Mouse (Mus musculus): ENCODE measurements around the gene Atp8b2.

Gene Atp8b2

DNA sequence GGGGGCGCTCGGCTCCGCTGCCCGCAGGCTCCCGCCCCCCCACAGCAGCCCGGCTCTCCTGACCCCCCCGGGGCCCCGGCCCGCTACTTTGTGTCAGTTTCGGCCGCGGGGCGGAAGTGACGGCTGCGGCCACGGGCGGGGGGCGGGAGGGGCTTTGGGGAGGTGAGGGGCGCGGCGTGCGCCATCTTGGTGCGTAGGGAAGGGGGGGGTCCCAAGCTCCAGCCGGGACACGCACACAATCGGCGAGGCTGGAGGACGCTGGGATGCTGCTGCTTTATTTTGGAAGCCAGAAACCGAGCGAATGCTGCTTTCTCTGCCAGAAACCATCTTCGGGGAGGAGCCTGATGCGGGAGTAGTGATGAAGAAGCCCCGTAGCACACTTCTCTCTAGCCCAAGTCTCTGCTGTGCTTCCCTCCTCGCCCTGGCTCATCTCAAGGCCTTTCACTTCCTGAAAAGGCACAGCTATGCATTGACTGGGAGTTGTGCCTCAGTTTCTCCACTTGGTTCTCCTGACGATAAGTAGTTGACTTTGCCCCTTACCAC lies at the start of gene Atp8b2:
Gene Atp8b2, minus strand, starts transcription at position 288 of the 543 bp plus-strand sequence.
- DNase-seq (ENCODE audit: inconsistent ontology term): peak; percentile 85

DNA sequence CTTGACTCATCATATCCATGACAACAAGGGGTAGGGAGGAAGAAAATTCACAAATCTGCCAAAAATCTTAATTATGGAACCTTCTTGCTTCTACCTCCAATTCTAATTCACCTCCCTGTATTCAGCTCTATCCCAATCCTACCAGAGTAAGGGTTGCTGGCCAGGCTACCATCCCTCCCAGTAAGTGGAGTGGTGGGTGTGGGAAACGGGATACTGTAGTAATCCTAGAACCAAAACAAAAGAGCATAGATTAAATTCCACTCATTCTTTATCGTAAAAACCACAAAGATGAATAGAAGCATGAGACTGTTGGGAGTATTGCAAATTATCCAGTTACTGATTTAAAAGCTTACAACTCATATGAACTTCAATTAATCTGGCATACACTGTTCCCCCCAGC lies 47.0 kb upstream of the Atp8b2 start:
- DNase-seq (ENCODE audit: inconsistent ontology term): peak; percentile 68

DNA sequence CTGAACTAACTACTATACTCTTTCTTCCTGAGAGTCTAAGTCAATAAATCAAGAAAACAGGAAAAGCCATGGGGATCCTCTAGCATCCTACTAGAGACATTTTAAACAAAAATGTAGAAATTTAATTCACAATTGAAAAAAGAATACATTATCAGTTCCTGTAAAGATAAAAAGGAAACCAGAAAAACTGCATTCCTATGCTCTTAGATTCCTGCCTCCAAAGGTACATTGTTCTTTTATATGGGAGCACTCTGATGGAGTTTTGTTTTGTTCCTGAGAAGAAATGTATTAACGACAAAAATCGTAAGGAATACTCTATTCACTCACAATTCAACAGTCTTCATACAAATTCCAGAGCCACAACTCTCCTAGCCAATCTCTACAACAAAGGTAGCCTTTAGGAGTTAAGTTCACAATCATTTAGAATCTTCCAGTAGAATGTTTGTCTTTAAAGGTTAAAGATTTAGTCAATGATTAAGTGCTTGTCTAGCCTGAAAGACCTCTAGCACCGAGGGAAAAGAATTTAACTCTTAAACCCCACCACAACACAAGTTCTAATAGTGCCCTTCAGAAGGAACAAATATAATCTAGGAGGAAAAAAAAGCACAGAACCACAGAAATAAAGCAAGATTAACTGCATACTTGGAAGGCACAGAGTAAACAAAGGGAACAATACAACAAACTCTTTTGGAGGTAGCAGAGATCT lies 40.9 kb upstream of the Atp8b2 start:
- DNase-seq (ENCODE audit: inconsistent ontology term): no peak

DNA sequence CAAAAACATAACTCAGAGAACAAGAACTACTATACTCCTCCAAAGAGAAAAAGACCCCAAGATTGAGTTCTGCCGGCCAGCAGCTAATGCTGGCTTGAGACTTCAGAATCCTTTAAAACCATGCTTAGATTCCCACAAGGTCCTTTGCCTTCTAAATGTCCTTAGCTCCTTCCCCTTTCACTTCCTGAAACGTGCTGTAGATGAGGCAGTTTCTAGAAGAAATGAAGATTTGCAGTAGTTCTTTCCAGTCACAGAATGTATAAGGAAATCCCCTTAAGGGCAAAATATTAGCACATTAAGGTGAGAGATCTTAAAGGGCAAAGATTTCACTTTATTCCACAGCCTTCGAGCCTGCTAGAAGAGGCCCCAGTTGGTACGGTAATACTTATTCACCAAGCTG lies 36.5 kb upstream of the Atp8b2 start:
- DNase-seq (ENCODE audit: inconsistent ontology term): no peak

DNA sequence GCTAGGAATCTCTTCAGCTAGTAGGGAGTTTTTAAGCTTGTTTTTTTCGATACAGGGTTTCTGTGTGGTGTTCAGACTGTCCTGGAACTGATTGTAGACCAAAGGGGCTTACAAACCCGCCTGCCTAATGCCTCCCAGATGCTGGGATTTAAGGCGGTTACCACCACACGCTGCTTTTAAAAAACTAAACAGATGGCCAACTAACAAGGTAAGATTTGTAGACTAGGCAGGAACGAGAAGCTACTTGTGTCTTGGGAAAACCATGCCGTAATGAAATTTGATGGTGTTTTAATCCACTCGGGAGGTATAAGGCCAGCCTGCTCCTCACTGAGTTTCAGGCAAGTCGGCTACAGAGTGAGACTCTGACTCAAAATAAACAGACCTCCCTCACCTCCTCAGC lies 35.8 kb upstream of the Atp8b2 start:
- no peak for DNase-seq (ENCODE audit: inconsistent ontology term)

DNA sequence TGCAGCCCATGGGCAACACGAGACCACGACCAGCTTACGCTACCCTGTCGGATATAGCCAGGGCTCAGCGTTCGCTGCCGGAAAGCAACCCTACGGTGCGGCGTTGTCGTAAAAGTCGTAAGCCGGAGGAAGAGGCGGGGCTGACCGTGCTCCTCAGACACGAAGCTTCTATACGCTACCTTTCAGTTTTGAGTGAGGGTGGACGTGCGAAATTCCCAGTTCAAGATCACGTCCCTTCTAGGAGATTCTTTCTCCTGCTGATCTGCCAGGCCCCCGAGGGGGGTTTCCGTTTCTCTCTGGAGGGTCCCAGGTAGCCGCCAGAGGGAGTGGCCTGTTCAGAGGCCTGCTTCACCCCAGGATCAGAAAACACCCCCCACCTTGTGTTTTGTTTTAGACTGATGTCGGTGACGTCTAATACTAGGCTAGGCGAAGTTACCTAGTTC lies 35.3 kb upstream of the Atp8b2 start, which contains the start of gene Hax1:
Gene Hax1, minus strand, starts transcription at position 169 of the 443 bp plus-strand sequence.
- DNase-seq (ENCODE audit: inconsistent ontology term): peak; percentile 89

DNA sequence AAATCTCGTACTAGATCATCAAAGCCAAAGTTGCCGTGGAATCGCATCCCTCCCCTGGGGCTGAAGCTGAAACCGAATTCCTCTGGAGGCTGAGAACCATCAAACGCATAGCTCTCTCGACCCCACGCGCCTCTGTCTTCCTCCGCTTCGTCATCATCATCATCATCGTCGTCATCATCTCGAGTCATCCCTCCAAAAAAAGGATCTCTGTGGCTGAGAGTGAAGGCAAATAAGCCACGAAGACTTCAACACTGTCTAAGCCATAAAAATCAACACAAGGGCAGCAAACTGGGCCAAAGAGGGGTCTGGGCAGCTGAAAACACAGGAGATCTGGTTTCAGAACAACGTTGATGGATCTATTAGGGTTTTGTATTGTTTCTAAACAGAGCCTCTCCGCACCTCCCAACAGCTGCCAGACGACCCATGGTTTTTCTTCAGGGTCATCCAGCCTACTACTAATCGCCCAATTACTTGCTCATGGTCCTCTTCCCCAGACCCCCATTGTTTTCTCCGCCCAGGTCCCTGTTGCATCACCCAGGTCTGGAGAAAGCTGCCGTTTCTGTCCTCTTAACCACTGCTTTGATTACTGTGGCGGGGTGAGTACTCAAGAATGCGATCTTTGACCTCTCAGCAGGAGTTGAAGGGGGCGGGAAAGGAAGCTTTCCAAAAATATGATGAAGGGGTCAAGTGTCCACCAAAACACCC lies 34.6 kb upstream of the Atp8b2 start:
- DNase-seq (ENCODE audit: inconsistent ontology term): peak; percentile 79

DNA sequence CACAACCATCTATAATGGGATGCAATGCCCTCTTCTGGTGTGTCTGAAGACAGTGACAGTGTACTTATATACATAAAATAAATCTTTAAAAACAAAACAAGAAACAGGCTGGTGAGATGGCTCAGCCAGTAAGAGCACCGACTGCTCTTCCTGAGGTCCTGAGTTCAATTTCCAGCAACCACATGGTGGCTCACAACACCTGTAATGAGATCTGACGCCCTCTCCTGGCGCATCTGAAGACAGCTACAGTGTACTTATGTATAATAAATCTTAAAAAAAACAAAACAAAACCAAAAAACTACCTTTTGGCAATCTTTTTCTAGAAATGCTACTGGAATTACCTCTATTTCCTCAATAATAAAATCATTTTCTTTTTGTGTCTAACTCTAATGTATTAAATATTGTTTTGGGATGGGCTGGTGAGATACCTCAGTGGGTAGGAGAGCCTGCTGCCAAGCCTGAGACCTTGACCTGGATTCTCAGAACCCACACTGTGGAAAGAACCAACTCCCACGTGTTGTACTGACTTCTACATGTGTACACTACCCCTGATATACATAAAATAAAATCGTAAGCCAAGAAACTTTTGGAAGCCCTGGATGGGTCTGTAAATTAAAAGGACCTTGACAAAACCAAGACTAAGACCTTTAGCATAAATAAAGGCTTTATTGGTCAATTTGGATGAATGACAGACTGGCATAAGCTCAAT lies 31.7 kb upstream of the Atp8b2 start:
- no peak for DNase-seq (ENCODE audit: inconsistent ontology term)

DNA sequence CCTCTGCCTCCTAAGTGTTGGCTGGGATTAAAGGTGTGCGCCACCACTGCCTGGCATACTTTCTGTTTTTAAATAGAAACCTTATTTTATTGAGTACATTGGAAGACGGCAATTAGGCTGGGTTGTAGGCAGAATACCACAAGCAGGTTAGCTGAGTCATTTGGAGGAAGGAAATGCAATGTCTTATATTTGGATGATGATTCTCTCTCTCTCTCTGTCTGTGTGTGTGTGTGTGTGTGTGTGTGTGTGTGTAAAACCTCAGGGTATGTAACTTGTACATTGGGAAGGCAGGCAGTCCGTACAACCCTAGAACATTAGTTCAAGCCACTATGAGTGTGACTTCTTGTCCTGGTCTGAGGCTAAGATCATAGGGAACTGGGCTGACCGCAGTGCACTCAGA lies 24.5 kb upstream of the Atp8b2 start:
- no peak for DNase-seq (ENCODE audit: inconsistent ontology term)

DNA sequence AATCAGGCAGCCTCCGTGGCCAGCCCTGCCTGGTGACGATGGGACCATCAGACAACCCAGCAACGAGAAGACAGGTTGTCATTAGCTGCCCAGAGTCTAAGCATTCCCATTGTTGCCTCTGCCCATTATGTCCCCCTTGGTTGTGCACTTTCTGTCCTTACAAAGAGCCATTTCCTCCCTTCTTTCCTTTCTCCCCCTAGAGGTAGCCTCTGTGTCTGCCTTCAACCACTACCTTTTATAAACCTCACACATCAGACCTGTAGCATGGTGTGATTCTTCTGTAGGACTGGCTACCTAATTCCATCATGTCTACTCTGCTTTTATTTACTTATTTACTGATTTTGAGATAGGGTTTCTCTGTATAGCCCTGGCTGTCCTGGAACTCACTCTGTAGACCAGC lies 23.9 kb upstream of the Atp8b2 start:
- DNase-seq (ENCODE audit: inconsistent ontology term): no peak

DNA sequence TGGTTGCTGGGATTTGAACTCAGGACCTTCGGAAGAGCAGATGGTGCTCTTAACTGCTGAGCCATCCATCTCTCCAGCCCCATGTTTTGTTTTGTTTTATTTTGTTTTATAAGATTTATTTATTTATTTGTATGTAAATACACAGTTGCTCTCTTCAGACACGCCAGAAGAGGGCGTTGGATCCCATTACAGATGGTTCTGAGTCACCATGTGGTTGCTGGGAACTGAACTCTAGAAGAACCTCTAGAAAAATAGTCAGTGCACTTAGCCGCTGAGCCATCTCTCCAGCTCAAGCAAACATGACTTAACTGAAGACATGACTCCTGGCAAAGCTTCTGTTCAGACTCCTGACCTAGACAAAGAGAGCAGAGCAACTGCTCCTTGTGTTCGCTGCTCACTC lies 19.1 kb upstream of the Atp8b2 start:
- no peak for DNase-seq (ENCODE audit: inconsistent ontology term)

DNA sequence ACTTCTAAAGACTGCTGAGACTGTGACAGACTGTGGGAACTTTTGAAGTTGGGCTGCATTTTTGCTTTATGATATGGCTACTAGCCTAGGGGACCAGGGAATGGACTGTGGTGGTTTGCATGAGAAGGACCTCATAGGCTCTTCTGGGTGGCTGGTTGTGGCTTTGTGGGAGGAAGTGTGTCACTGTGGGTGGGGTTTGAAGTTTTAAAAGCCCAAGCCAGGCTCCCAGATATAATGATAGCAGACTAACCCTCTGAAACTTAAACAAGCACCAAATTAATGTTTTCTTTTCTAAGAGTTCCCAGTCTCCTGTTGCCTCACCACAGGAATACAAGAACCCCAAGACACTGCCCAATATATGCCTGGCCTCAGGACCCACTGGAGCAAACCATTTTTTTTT lies 13.6 kb upstream of the Atp8b2 start:
- no peak for DNase-seq (ENCODE audit: inconsistent ontology term)

DNA sequence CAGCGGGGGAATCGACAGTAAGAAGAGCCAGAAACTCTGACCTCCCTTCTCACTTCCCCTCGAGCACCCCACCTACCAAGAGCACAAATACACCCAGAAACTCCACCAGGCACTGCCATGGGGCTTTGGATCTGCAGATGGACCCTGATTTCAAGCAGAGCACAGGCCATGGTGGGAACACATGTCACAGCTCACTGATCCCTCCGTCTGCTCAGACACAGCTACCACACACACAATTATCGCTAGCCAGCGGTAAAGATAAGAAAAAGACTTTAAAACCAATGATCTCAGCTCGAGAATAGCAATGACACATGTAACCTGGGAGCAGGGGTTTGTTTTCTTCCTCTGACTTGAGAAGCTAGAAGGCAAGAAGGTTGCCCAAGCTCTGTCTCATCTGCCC lies 5.2 kb upstream of the Atp8b2 start:
- no peak for DNase-seq (ENCODE audit: inconsistent ontology term)

DNA sequence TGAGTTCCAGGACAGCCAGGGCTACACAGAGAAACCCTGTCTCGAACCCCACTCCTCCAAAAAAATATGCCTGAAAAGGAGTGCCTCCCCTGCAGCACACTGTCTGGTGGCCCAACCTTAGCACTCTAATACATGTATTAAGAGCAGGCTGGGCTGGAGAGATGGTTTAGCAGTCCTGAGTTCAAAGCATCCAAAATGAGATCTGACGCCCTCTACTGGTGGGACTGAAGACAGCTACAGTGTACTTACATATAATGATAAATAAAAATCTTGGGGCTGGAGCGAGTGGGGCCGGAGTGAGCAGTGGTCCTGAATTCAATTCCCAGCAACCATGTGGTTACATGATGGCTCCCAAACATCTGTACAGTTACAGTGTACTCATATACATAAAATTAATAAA lies 3.6 kb upstream of the Atp8b2 start:
- no peak for DNase-seq (ENCODE audit: inconsistent ontology term)

DNA sequence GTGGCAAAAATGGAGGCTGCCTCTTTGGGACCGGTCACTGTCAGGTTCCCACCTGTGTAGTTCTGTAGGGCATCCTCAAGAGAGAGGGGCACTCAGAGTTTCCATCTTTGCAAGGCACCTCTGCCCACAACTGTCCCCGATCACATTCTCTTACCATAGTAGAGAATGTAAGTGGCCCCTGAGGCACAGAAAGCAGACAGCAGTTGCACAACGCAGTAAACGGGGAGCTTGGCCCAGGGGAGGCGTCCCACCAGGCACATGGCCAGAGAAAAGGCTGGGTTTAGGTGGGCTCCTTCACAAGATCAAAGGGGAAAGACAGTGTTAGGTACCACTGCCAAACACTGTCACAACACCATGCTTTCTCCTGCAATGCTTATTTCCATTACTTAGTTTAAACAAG lies 2.7 kb upstream of the Atp8b2 start:
- no peak for DNase-seq (ENCODE audit: inconsistent ontology term)

DNA sequence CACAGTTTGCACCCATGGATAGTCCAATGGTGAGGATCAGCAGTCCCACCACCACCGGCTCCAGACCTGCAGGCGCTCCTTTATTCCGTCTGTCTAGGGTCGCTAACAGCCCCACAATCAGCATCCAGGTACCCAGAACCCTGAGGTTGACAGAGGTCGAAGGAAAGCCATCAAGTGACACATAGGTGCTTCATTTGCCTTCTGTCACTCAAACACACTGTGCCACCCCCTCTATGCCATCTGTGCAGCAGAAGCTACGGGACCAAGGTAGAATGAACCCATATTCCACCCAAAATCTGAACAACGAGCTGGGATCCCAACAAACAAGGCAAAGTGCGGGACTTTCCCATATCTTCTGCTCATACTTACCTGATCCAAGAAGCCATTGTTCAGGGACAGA lies 2.2 kb upstream of the Atp8b2 start:
- no peak for DNase-seq (ENCODE audit: inconsistent ontology term)

DNA sequence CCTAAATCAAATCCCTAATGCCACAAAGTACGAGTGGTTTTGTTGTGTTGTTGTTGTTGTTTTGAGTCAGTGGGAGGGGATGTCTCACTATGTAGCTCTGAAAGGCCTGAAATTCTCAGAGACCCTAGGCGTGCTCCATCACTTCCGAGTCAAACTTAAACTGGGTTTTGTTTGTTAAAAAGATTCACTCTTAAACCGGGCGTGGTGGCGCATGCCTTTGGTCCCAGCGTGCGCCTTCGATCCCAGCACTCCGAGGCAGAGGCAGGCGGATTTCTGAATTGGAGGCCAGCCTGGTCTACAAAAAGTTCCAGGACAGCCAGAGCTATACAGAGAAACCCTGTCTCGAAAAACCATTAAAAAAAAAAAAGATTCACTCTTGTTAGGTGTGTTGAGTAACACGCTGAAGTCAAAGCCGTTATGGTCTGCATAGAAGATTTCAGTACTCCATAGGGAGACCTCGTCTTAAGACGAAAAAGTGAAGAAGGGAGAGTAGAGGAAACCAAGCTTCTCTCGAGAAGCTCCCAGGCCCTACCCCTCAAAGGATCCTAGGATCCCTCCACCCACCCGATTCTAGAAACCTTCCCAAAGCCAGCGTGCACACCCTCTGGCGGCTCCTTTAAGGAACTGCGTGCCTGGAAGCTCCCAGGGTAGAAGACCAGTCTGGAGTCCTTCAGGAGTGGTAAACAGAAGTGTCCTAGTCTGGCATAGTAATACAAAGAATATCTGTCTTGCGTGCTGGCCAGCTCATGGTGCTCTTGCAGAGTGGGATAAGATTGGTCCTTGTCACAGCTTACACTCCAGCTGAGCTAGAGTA lies 825 bp upstream of the Atp8b2 start:
- DNase-seq (ENCODE audit: inconsistent ontology term): peak; percentile 67

DNA sequence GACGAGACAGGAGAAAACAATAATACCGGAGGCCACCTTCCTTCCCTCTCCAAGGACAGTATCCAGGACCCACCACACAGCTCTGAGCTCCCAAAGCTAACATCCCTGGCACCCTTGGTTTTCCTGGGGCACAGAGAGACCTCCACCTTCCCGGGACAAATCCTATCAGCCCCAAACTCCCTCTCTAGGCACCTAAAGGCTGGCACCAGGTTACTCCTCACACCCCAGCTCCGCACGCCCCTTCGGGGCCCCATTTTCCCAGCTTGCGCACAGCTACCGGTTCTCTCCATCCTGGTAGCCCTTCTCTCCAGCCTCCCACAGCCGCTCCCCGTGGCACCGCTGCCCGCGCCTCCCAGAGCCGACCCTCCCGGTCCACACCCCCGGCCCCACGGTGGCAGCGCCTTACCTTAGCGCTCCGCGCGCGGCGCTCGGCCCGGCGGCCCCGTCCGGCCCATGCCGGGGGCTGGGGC lies 522 bp downstream of the Atp8b2 start:
- DNase-seq (ENCODE audit: inconsistent ontology term): no peak

DNA sequence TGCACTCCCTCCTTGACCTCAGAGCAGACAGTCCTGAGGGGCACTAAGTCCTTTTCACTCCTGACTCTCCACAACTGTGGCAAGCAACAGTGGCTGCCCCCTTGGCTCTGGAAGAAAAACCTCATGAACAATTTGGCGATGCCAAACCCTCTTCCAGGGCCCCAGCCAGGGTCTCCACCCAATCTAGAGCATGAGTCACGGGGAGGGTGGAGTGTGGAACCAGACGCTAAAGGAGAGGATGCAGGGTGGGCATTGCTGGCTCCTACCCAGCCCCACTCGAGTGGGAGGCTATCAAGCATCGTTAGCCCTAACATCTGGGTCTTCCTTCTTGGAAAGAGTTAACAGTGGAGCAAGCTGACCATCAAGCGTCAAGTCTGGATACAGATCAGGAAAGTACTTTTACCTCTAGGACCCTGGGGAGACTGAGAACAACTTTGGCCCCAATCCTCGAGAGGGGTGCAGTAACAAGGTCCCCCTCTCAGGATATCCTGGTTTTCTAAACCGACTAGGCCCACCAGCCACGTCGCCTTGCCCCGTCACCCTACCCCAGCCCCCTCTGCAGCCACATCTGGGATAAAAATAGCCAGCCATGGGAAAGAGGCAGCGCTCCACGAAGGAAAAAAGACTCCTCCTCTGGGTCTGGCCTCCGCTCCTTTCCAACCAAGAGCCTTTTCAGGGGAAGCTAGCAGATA lies 1.1 kb downstream of the Atp8b2 start:
- peak; percentile 70 for DNase-seq (ENCODE audit: inconsistent ontology term)

DNA sequence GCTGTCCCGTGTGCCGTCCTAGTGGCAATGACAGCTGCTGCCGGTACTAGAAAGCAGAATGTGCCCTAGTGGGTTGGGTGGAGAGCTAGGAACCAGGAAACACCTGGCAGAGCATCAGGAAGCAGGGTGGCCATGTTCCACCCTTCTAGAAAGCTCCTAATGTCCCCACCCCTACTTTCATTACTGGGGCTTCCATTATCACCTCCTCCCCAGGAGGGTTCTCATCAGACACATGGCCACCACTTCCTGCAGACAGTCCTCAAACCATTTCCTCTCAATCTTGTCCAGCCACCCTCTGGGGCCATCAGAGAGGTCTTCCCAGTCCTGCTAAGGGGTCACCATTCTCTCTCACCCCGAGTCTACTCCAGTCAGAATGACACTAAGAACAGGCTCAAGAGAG lies 1.9 kb downstream of the Atp8b2 start:
- DNase-seq (ENCODE audit: inconsistent ontology term): no peak

DNA sequence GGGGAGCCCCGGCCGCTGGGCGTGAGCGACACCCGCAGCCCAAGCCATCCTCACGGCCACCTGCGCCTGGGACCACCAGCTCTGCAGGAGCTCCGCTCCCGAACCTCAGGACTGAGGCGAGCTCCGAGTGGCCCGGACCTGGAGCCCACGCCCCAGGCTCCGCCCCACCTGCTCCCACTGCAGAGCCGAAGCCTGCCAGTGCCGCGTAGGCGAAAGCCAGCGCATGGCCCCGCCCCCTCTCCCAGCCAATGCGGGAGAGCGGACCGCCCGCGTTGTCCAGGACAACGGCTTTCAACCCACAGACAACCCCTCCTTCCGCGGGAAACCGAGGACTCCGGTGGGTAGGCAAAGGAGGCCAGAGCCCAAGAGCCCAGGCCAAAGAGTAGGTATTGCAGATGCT lies 2.8 kb downstream of the Atp8b2 start:
- peak; percentile 96 for DNase-seq (ENCODE audit: inconsistent ontology term)

All from Muller cell, postnatal 12 days (primary cell).